Mouse (Mus musculus) kidney, adult 18-20 months (tissue): ENCODE results near the gene Slc9a3.

Experiments used
- DNase-seq: peaks from one replicate; pipeline ENCODE4 v3.0.0; 2021

Slc9a3 gene

GRCm38 (mm10) chr13:74145983-74146622 lies 24.8 kb downstream of the Slc9a3 start:
- DNase-seq = no peak

GRCm38 (mm10) chr13:74147327-74147726 lies 26.1 kb downstream of the Slc9a3 start:
- no peak for DNase-seq

- no peak for DNase-seq
Observed at GRCm38 (mm10) chr13:74166348-74167056, 45.2 kb downstream of the Slc9a3 start.

GRCm38 (mm10) chr13:74167057-74167413 lies 45.8 kb downstream of the Slc9a3 start:
- DNase-seq = no peak

GRCm38 (mm10) chr13:74167492-74167891 lies 46.2 kb downstream of the Slc9a3 start:
- no peak for DNase-seq

GRCm38 (mm10) chr13:74169446-74170164 lies 48.3 kb downstream of the Slc9a3 start:
- DNase-seq = no peak

- no peak for DNase-seq
Observed at GRCm38 (mm10) chr13:74172036-74172435, 50.8 kb downstream of the Slc9a3 start.

GRCm38 (mm10) chr13:74183011-74183695 lies 61.9 kb downstream of the Slc9a3 start:
- DNase-seq = no peak

GRCm38 (mm10) chr13:74192613-74193012 lies 71.4 kb downstream of the Slc9a3 start:
- DNase-seq = no peak

- no peak for DNase-seq
Observed at GRCm38 (mm10) chr13:74196451-74196850, 75.2 kb downstream of the Slc9a3 start.

GRCm38 (mm10) chr13:74208317-74208985 lies 87.2 kb downstream of the Slc9a3 start, which contains the start of gene Exoc3:
Exoc3 (minus strand) TSS chr13:74208732.
- peak; percentile 93 for DNase-seq

GRCm38 (mm10) chr13:74208986-74209345 lies 87.7 kb downstream of the Slc9a3 start:
- no peak for DNase-seq

GRCm38 (mm10) chr13:74218441-74218840 lies 97.2 kb downstream of the Slc9a3 start:
- DNase-seq = no peak
